In genomic region chr7:30090092-30090969, GRCm38 (mm10) we compare ENCODE assay signal across 1 mouse cellular context.
A peak's percentile ranks its signal among the peaks of the same experiment; 100 is the strongest.
TF ChIP-seq lines count a peak whose summit lies in the region.

Gm26920 (minus strand) TSS chr7:30090410.
Zfp566 (minus strand) TSS chr7:30090527.

TF ChIP-seq in CH12.LX, 34 proteins besides CTCF, POLR2A, EP300 and RAD21 (continued from another document):
- TF ChIP-seq CHD1 (IDR thresholded peaks at IDR 0.05; ENCODE audit: low read depth, low read length), result no peak
- TF ChIP-seq MAFK (IDR thresholded peaks at IDR 0.05; ENCODE audit: insufficient replicate concordance, low read length), result peak; percentile 95
- TF ChIP-seq RCOR1 (conservative IDR thresholded peaks at IDR 0.05; ENCODE audit: low read depth, low read length), result no peak
- TF ChIP-seq POLR2AphosphoS2 (IDR thresholded peaks at IDR 0.05; ENCODE audit: low read depth, low read length), result no peak
- no peak for TF ChIP-seq ETS1 (conservative IDR thresholded peaks at IDR 0.05; ENCODE audit: low read depth, low read length)
- no peak for TF ChIP-seq UBTF (IDR thresholded peaks at IDR 0.05; ENCODE audit: low read depth, low read length)
- TF ChIP-seq MEF2A (IDR thresholded peaks at IDR 0.05; ENCODE audit: borderline replicate concordance, low read depth, low read length), result no peak; the same call in 1 of the 2 replicates
- no peak for TF ChIP-seq PAX5 (IDR thresholded peaks at IDR 0.05; ENCODE audit: low read length)
- TF ChIP-seq SMC3 (IDR thresholded peaks at IDR 0.05; ENCODE audit: low read depth, low read length), result no peak
- TF ChIP-seq NRF1 (IDR thresholded peaks at IDR 0.05; ENCODE audit: low read depth, low read length), result peak; percentile 39; the same call in 1 of the 2 replicates
- TF ChIP-seq JUN (IDR thresholded peaks at IDR 0.05; ENCODE audit: insufficient read depth, low read depth, low read length), result no peak
- peak; percentile 95; the same call in 1 of the 2 replicates for TF ChIP-seq KAT2A (IDR thresholded peaks at IDR 0.05; ENCODE audit: insufficient replicate concordance, low read length)
- peak; percentile 78 for TF ChIP-seq TCF12 (IDR thresholded peaks at IDR 0.05; ENCODE audit: low read depth, low read length)
- TF ChIP-seq USF2 (conservative IDR thresholded peaks at IDR 0.05; ENCODE audit: low read depth, low read length), result 0 out of 2 replicates have a peak, but pooled peaks have one; percentile 23
- TF ChIP-seq TBP (conservative IDR thresholded peaks at IDR 0.05; ENCODE audit: low read depth, low read length), result peak; percentile 73; the same call in 1 of the 2 replicates
- TF ChIP-seq ZC3H11A (IDR thresholded peaks at IDR 0.05; ENCODE audit: low read depth, low read length), result no peak
- TF ChIP-seq MAX (IDR thresholded peaks at IDR 0.05; ENCODE audit: low read length), result peak; percentile 94
- peak; percentile 100 for TF ChIP-seq CHD2 (IDR thresholded peaks at IDR 0.05; ENCODE audit: low read length)
